Mouse (Mus musculus) T-helper 2 cell (primary cell): ENCODE measurements around the gene Clec4f.
"Not testable (repeated sequence)": the region's sequence is repeated elsewhere in the genome, so short reads cannot be mapped to it uniquely, and the experiment has no call there.

ENCODE experiments used
- in situ Hi-C: fragments of 300-600 bp; cut with MboI, MseI; formaldehyde crosslinking; loops from one replicate; pipeline ENCODE4 v1.15.1; 2025; ENCODE audit warnings: high pct_unique_total_duplicates

Clec4f gene

DNA sequence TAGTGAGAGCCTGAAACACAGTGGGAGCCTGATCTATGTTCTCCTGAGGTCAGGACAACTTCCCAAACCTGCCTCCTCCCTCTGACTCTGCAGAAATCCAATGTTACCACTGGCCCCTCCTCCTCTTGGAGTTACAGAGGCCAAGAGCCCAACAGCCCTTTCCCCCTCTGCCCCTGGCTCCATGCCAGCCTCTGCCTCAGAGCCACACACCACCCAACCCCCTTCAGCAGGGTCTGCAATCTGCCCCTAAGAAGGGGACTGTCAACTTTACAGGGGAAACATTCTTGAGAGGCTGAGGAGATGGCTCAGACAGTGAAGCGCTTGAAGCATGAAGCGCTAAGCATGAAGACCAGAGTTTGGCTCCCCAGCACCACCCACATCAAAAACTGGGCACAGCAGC, at the start of gene Clec4f:
Gene Clec4f, minus strand, starts transcription at position 101 of the 400 bp plus-strand sequence.
- in situ Hi-C loops, result no loop called here

DNA sequence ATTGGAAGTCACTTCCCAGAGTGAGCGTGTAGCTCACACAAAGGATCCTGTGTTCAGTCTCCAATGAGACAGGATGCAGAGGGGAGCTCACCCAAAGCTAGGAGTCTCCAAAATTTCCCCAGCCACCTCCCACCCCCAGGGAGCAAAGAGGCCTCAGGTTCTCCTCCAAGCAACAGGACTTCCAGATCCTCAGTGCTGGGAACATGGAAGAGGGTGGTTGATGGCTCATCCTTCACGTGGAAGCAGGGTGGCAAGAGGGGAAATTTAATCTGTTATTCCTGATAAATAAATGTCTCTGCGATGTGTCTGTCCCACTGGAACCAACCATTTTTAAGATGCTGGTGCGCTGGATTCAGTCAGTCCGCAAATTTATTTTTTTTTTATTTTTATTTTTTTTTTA, 48.7 kb upstream of the Clec4f start:
- in situ Hi-C loops, result no loop called here

DNA sequence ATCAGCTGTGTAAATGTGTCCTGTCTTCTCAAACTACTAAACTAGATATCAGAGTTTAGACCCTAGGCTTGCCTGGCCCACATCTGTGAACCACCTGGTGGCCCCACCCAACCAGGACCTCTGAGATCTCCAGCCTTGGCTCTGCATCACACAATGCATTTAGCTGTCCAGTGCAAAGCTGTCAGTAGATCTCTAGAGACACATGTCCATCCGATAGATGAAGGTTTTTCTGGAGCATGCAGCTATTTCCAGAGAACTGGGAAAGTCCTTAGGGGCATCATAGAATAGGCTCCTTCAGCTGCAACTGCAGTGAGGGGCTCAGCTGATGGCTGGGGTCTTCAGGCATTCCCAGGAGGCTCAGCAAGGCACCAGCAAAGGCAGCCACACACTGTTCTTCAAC, 48.3 kb upstream of the Clec4f start:
- in situ Hi-C loops, result no loop called here

DNA sequence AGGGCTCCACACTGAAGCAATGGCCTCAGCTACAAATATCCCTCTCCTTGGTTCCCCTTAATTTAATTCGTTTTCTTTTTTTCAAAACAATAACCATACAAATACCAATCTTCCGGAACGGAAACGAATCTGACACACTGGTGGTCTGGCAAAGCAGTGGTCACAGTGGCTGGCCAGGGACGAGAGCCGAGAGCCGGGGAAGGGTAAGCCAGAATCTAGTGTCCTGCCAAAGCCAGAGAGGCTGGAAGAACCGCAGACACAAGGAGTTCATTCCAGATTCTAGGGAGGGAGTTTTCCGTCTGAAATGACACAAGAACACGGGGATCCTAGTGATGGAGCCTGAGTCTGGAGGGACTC, 47.7 kb upstream of the Clec4f start:
- in situ Hi-C loops, result no loop called here

DNA sequence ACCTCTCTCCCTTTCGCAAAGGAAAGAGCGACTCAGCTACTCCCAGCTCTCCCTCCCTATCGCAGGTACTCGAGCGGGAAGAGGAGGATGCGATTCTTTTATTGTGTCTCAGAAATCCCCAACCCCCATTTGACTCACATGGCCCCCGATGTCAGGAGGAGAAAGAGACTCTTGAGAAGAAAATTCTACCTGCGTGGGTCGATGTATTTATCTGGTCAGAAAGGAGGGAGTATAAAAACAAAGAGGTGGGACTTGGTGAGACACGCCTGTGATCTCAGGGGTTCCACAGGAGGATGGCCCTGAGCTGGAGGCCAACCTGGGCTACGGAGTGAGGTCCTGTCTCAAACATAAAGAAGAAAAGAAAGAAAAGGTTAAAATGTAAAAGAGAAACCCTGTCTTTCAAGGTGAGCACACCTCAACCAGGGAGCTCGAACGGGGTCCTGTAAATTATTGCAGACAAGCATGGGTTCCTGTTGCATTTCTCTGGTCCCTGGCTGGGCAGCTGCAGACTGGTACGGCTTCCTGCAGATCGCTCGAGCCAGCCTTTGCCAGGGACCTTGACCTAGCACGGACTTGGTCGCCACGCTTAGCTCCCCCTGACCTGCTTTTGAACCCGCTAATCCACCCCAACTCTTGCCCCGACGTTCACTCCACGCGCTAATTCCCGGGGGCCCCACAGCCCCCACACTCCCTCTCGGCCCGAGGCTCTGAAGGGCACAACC, 47.2 kb upstream of the Clec4f start:
- in situ Hi-C loops, result no loop called here

GRCm38 (mm10) chr6:83702146-83702999, 46.4 kb upstream of the Clec4f start:
- in situ Hi-C loops, result no loop called here

- in situ Hi-C loops, result no loop called here
Measured at GRCm38 (mm10) chr6:83701001-83701400, 45.0 kb upstream of the Clec4f start.

- in situ Hi-C loops, result no loop called here
Measured at GRCm38 (mm10) chr6:83699971-83700370, 44.0 kb upstream of the Clec4f start.

GRCm38 (mm10) chr6:83697932-83698331, 41.9 kb upstream of the Clec4f start:
- in situ Hi-C loops, result no loop called here

DNA sequence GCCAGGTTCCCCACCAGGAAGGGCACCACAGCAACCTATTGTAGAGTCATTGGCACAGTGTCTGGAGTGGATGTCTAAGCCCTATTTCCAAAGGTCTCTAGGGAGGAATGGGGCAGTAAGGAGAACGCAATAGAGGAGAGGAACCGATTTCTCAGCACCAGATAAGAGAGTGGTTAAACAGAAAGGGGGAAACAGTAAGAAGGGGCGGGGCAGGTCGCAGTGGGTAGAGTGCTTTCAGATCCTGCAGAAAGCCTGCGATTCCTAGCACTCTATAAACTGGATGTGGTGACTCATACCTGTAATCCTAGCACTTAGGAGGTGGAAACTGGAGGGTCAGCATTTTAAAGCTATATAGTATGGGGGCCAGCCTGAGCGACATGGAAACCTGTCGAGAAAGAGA, 40.7 kb upstream of the Clec4f start:
- in situ Hi-C loops, result no loop called here

DNA sequence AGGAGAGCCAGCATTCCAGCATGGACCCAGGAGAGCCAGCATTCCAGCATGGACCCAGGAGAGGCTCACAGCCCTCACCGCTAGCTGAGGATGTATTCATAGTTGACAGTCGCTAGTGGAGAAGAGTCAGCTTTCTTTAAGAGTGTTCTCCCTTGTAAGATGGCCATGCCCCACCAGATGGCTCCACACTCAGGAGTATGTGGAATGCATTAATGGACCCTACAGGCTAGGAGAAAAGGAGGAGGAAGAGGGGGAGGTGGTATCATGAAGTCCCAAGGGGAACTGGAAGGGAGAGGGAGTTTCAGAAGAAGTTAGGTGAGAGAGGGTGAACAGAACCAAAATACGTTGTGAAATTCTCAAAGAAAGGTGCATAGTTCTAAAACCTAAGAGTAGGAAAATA, 39.7 kb upstream of the Clec4f start:
- in situ Hi-C loops, result no loop called here

DNA sequence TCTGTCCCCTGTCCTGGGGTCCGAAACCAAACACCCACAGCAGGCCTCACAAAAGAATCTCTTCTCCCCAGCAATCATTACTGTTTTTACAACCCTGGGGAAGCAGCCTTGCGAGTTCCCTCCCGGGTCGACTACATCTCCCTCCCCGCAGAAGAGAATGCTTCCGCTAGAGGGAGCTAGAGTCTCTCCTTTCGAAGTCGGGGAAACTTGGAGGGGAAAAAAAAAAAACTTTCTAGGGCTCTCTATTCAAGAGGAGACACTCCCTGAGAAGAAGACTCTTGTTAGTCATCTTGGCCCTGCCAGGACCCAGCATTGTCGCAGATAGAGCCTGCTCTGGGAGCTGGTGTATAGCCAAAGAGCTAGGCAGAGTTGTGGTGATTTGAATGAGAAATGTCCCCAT, 37.8 kb upstream of the Clec4f start:
- in situ Hi-C loops, result no loop called here

DNA sequence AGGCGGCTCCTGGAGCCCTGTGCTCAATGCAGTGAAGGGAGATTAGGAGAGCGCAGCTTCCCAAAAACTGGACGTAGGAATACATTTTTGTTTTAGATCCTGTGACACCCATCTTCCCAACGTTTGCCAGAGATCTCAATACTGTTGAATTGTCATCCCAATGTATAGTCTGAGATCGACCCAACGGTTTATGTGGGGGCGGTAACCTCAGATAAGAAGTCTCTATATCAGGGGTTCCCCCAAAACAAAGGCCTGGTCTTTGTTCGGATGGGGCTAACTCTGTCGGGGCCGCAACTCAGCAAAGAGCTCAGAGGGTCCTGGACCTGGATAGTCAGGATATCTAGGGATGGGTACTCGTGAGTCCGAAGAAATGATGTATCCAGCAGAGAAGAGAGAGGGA, 37.0 kb upstream of the Clec4f start:
- in situ Hi-C loops, result no loop called here

DNA sequence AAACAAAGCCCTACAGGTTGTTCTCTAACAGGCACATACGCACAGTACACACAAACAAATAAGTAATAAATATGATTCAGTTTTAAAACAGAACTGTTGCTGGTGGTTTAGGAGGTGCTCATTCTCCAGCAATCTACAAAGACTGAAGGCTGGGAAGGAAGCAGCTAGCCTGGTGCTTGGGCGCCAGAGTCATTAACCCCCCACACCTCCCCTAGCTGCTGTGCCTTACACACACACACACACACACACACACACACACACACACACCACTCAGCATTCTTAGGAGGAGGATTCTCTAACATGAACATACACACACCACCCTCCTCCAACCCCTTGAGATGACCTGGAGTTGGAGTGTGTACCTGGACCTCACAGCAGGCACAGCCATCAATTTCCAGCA, 34.9 kb upstream of the Clec4f start:
- in situ Hi-C loops, result no loop called here

- in situ Hi-C loops, result no loop called here
Measured at GRCm38 (mm10) chr6:83690277-83690676, 34.3 kb upstream of the Clec4f start.

GRCm38 (mm10) chr6:83689374-83689773, 33.4 kb upstream of the Clec4f start:
- in situ Hi-C loops, result loop anchor here (5.0 kb wide), 1 partner anchor 38 kb away; no protein-coding TSS in a partner anchor

GRCm38 (mm10) chr6:83677757-83678156, 21.8 kb upstream of the Clec4f start, which contains the start of gene Cd207:
Gene Cd207, minus strand, starts transcription at chr6:83677857.
- in situ Hi-C loops, result loop anchor here (5.0 kb wide), 2 partner anchors 85 to 320 kb away; no protein-coding TSS in a partner anchor

GRCm38 (mm10) chr6:83673395-83673794, 17.4 kb upstream of the Clec4f start:
- in situ Hi-C loops, result loop anchor here (5.0 kb wide), 1 partner anchor 151 kb away; no protein-coding TSS in a partner anchor

DNA sequence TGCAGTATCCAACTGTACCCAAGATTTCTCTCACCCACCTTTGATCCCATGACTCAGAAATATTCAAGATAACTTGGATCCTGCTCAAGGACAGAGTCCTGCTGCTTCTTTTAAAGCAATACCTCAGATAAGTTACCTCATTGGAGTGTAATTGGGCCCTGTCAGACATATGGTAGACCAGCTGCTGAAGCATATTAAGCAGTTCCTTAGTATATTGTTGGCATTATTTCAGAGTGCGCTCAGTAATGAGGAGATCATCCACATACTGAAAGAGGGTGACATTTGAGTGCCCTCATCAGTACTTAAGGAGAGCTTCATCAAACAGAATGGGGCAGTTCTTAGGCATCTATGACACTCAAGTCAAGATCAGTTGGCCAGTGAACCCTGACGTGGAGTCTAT, 9.0 kb upstream of the Clec4f start:
- in situ Hi-C loops, result no loop called here

- in situ Hi-C loops, result no loop called here
Measured at GRCm38 (mm10) chr6:83660821-83661220, 4.8 kb upstream of the Clec4f start.

DNA sequence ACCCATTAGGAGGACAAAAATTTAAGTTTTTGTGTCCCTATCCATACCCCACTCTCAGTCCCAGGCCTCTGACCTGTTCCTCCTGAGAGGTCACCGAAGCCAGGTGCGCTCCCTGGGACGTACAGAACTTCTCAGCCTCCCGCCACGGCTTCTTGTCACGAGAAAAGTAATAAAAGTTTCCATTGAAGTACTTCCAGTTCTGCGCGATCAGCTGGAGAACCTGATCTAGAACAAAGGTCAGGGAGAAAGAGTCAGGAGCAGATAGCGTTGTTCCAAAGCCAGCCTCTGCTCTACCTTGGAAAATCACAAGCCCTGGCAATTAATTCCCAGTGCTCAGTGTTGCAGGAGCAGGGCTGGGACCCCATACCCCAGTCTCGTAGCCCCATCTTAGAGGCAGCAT, 9.3 kb downstream of the Clec4f start:
- in situ Hi-C loops, result no loop called here

- in situ Hi-C loops, result no loop called here
Measured at GRCm38 (mm10) chr6:83635329-83635728, 20.7 kb downstream of the Clec4f start.

DNA sequence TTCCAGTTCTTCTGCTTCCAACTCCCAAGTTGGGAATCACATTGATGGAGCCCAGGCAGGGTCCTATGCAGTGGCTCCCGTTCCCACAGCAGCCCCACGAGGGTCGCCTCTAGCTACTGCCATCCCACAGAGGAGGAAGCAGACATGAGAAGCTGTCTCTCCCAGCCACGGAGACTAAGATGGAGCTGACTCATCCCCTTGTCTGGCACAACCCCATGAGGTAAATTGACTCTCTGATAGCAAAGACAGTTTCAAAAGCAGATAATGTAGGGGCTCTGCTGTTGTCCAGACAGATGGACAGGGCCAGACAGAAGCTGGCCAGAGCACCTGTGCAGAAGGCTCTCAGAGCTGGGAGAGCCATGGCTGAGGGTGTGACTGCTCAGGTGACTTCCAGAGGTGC, 21.4 kb downstream of the Clec4f start:
- in situ Hi-C loops, result not testable (repeated sequence)
